Mouse (Mus musculus): ENCODE data around the gene Suds3.

- TF ChIP-seq POLR2A (IDR thresholded peaks at IDR 0.05; ENCODE audit: borderline replicate concordance, extremely low read depth, low read depth, low read length) (no peak), CTCF (IDR thresholded peaks at IDR 0.05; ENCODE audit: insufficient read depth, low read length) (peak; percentile 90)
These were observed 27.8 kb upstream of the Suds3 start for GRCm38 (mm10) chr5:117143721-117144135.

Measured in lung, adult 2 months (tissue).